Mouse (Mus musculus) CH12.LX (cell line): ENCODE measurements around the gene Serpinb1b.

Experiments
- CHD2 ChIP-seq: IDR thresholded peaks from 2 replicates; pipeline ENCODE4 v1.6.1; 2011; ENCODE audit warnings: low read length, improper control_type of control experiment
- CTCF ChIP-seq, 2 experiments: IDR thresholded peaks in 1 of 2; conservative IDR thresholded peaks in 1 of 2; 2 replicates each; pipeline ENCODE4 v1.5.1; 2011 to 2012; ENCODE audit warnings: low read depth in 2 of 2, low read length in 2 of 2, improper control_type of control experiment in 1 of 2, inconsistent platforms in 1 of 2, mild to moderate bottlenecking in 1 of 2, moderate library complexity in 1 of 2
- EP300 ChIP-seq: IDR thresholded peaks from 2 replicates; pipeline ENCODE4 v1.6.1; 2011; ENCODE audit warnings: low read length, improper control_type of control experiment
- KAT2A ChIP-seq: IDR thresholded peaks from 2 replicates; pipeline ENCODE4 v1.6.1; 2012; ENCODE audit warnings: low read length, improper control_type of control experiment, inconsistent platforms; ENCODE audit not compliant: insufficient replicate concordance
- MAFK ChIP-seq: IDR thresholded peaks from 2 replicates; pipeline ENCODE4 v1.6.1; 2011; ENCODE audit warnings: low read length, improper control_type of control experiment; ENCODE audit not compliant: insufficient replicate concordance
- MAX ChIP-seq: IDR thresholded peaks from 2 replicates; pipeline ENCODE4 v1.6.1; 2011; ENCODE audit warnings: low read length, improper control_type of control experiment
- MAZ ChIP-seq: IDR thresholded peaks from 2 replicates; pipeline ENCODE4 v1.6.1; 2012; ENCODE audit warnings: low read depth, mild to moderate bottlenecking, inconsistent platforms, low read length, improper control_type of control experiment, moderate library complexity
- MEF2A ChIP-seq: IDR thresholded peaks from 2 replicates; pipeline ENCODE4 v1.6.1; 2014; ENCODE audit warnings: low read depth, mild to moderate bottlenecking, inconsistent platforms, low read length, improper control_type of control experiment, borderline replicate concordance
- MYC ChIP-seq: IDR thresholded peaks from 2 replicates; pipeline ENCODE4 v1.6.1; 2011; ENCODE audit warnings: low read depth, mild to moderate bottlenecking, improper control_type of control experiment, low read length
- NRF1 ChIP-seq: IDR thresholded peaks from 2 replicates; pipeline ENCODE4 v1.6.1; 2014; ENCODE audit warnings: low read depth, mild to moderate bottlenecking, inconsistent platforms, low read length, improper control_type of control experiment, moderate library complexity
- POLR2A ChIP-seq: IDR thresholded peaks from 2 replicates; pipeline ENCODE4 v1.6.1; 2011; ENCODE audit warnings: low read depth, mild to moderate bottlenecking, improper control_type of control experiment, low read length
- TBP ChIP-seq: conservative IDR thresholded peaks from 2 replicates; pipeline ENCODE4 v1.6.1; 2011; ENCODE audit warnings: low read depth, low read length, improper control_type of control experiment
- ZC3H11A ChIP-seq: IDR thresholded peaks from 2 replicates; pipeline ENCODE4 v1.6.1; 2012; ENCODE audit warnings: low read depth, mild to moderate bottlenecking, inconsistent platforms, low read length, improper control_type of control experiment
- ZNF384 ChIP-seq: IDR thresholded peaks from 2 replicates; pipeline ENCODE4 v1.6.1; 2012; ENCODE audit warnings: low read depth, low read length, improper control_type of control experiment, inconsistent platforms

DNA sequence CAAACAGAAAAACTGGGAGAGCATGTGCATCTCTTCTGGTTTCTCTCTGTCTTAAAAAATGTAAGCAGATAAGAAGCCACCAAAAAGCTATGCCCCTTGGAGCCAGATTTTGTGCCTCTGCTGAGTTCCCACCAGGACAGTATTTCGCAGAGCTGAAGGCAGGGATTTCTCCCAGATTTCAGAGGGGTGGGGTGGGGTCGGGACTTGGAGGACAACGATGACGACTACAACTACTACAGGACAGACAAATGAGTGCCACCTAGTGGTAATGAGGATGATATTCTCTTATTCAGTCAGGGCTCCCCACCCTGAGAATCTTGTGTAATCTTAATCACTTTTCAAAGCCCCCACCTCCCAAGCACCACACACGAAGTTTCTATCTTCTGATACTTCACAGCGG is 1.0 kb downstream of the Serpinb1b start:
- TF ChIP-seq CTCF (conservative IDR thresholded peaks at IDR 0.05 in 1 of 2, IDR thresholded peaks at IDR 0.05 in 1 of 2; ENCODE audit: low read depth in 2 of 2, low read length in 2 of 2) (peak; percentile 54 to 72), MAZ (no peak), MAX (no peak), POLR2A (no peak), CHD2 (no peak), KAT2A (no peak), ZC3H11A (no peak), TBP (no peak), EP300 (no peak), MYC (no peak), ZNF384 (no peak), MEF2A (no peak), NRF1 (no peak), MAFK (no peak)
